Mouse (Mus musculus): ENCODE measurements around the gene 1700067P10Rik.
A peak's percentile ranks its signal among the peaks of the same experiment; 100 is the strongest.

Gene 1700067P10Rik

GRCm38 (mm10) chr17:48089019-48089418, at the start of gene 1700067P10Rik:
TSS of gene 1700067P10Rik (plus strand) at chr17:48089319.
- no peak for DNase-seq (ENCODE audit: low spot score in 2 of 2)

GRCm38 (mm10) chr17:48041351-48042287, 47.5 kb upstream of the 1700067P10Rik start:
- DNase-seq (ENCODE audit: low spot score in 2 of 2): peak in 1 of 2 experiments; percentile 39

GRCm38 (mm10) chr17:48043154-48043880, 45.8 kb upstream of the 1700067P10Rik start:
- no peak for DNase-seq (ENCODE audit: low spot score in 2 of 2)

GRCm38 (mm10) chr17:48045631-48046030, 43.5 kb upstream of the 1700067P10Rik start:
- peak in 1 of 2 experiments; percentile 68 for DNase-seq (ENCODE audit: low spot score in 2 of 2)

GRCm38 (mm10) chr17:48051638-48052337, 37.3 kb upstream of the 1700067P10Rik start:
- DNase-seq (ENCODE audit: low spot score in 2 of 2): no peak

- DNase-seq (ENCODE audit: low spot score in 2 of 2): no peak
Measured at GRCm38 (mm10) chr17:48052338-48053067, 36.6 kb upstream of the 1700067P10Rik start.

- no peak for DNase-seq (ENCODE audit: low spot score in 2 of 2)
Measured at GRCm38 (mm10) chr17:48053646-48054045, 35.5 kb upstream of the 1700067P10Rik start.

- no peak for DNase-seq (ENCODE audit: low spot score in 2 of 2)
Measured at GRCm38 (mm10) chr17:48055076-48055816, 33.9 kb upstream of the 1700067P10Rik start.

GRCm38 (mm10) chr17:48057382-48057781, 31.7 kb upstream of the 1700067P10Rik start:
- no peak for DNase-seq (ENCODE audit: low spot score in 2 of 2)

- DNase-seq (ENCODE audit: low spot score in 2 of 2): no peak
Measured at GRCm38 (mm10) chr17:48064196-48064843, 24.8 kb upstream of the 1700067P10Rik start.

GRCm38 (mm10) chr17:48065081-48065501, 24.0 kb upstream of the 1700067P10Rik start:
- DNase-seq (ENCODE audit: low spot score in 2 of 2): no peak

- DNase-seq (ENCODE audit: low spot score in 2 of 2): no peak
Measured at GRCm38 (mm10) chr17:48067083-48067614, 22.0 kb upstream of the 1700067P10Rik start.

- DNase-seq (ENCODE audit: low spot score in 2 of 2): no peak
Measured at GRCm38 (mm10) chr17:48067729-48068128, 21.4 kb upstream of the 1700067P10Rik start.

- no peak for DNase-seq (ENCODE audit: low spot score in 2 of 2)
Measured at GRCm38 (mm10) chr17:48080626-48081025, 8.5 kb upstream of the 1700067P10Rik start.

- no peak for DNase-seq (ENCODE audit: low spot score in 2 of 2)
Measured at GRCm38 (mm10) chr17:48089446-48089845, 327 bp downstream of the 1700067P10Rik start.

GRCm38 (mm10) chr17:48090305-48090704, 1.2 kb downstream of the 1700067P10Rik start:
- DNase-seq (ENCODE audit: low spot score in 2 of 2): no peak

GRCm38 (mm10) chr17:48093286-48093817, 4.2 kb downstream of the 1700067P10Rik start:
- no peak for DNase-seq (ENCODE audit: low spot score in 2 of 2)

GRCm38 (mm10) chr17:48094820-48095680, 5.9 kb downstream of the 1700067P10Rik start:
- no peak for DNase-seq (ENCODE audit: low spot score in 2 of 2)

Data from left cerebral cortex, adult 9 months (tissue).